Mouse (Mus musculus): ENCODE measurements around the gene Atp6v1fnb. TPM values are rescaled to one million over a fixed set of nuclear protein-coding genes. Genes with fewer than 3 reads are reported as not detected.

Gene Atp6v1fnb
- polyA plus RNA-seq, 1 experiment = 0.20 TPM

DNA sequence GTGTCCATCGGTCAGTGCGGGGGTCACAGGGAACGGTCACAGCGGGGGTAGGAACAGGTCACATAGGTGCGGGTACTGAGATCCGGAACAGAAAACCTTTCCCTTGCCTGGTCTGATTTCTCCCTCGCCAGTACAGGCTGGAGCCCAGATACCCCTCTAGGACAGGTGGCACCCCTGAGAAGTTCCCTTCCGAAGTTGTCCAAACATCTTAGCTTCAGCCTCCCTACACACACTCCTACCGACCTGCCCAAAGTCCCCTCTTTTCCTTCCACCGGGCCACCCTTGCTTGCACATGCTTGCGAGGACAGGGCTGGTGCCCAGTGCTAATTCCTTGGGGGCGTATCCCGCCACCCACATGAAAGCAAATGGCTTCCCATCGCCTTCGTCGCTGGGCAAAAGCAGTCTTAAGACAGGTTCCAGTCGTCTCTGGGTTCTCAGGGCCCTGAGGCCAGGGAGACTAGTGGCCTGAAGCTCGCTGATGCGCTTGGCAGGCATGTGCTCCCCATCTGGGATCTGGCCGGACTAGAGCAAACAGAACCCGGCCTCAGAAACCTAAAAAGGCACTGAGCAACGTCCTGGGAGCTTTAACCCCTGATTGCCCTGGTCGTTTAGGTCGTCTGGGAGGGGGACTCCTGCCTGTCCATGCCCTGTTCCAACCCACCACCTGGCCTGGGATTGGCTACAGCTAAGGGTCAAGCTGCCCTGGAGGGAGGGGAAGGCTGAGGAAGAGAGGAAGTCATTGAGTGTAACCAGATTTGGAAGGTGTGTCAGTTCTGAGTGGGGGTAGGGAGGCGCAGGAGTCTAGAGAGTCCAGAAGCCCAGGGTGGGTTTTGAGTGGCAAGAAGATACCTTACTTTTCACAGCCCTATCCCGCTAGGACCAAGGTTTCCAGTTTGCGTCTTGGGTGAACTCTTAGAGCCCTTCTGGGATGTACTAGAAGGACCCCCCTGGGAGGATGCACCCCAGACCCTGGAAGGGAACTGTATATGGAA lies 37.1 kb upstream of the Atp6v1fnb start:
- H3K4me3 ChIP-seq (replicated peaks; ENCODE audit: extremely low read depth, low read depth, low read length) = peak overlapping the region; percentile 62
- no peak for DNase-seq

DNA sequence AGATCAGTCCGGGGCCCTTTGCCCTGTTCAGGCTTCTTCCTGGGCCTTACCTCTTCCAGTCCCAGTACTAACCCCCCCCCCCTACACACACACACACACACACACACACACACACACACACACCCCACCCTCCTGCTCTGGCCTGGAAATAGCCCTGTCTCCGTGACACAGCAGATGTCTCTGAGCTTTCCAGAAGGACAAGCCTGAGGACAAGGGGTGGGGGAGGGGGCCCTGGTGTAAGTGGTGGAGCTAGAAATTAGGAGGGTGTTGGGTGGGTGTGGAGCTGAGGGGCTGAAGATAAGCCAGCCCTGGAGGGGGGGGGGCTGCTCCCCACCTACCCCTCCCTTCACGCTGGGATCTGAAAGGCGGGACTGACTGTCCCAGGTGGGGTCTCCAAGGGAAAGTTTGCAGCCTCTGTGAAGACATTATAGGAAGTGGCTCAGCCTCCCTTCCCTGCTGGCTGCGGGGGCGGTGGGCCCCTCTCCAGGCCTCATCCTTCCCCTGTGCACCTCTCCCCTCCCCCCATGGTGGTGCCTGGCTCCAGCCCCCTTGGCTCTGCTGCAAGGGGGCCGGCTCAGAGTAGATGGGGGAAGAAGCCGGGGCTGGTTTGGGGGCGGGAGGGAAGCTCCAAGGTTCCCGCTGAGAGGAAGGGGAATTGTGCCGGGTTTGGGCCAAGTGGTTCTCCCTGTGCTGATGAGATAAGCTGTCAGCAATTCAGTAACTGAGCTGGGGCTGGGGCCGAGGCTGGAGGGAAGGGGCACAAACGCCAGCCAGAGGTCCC lies 36.1 kb upstream of the Atp6v1fnb start:
- DNase-seq = no peak
- TF ChIP-seq CTCF (IDR thresholded peaks at IDR 0.05; ENCODE audit: insufficient read depth, low read length) (no peak), POLR2A (IDR thresholded peaks at IDR 0.05; ENCODE audit: borderline replicate concordance, extremely low read depth, low read depth, low read length) (no peak)
- 28% methylated on average over 13 of the region's 13 CpGs for WGBS
- H3K4me1 ChIP-seq (ENCODE audit: control insufficient read depth, insufficient read depth, low read length) = peaks cover 10% of the 10 kb centered on the region; the same call in 1 of the 2 replicates
- no peak overlapping the region for H3K4me3 ChIP-seq (replicated peaks; ENCODE audit: extremely low read depth, low read depth, low read length)

More for the DNA sequence above, 37.1 kb upstream of the Atp6v1fnb start:
- 16% methylated on average over 27 of the region's 27 CpGs for WGBS
- no peak for TF ChIP-seq CTCF (IDR thresholded peaks at IDR 0.05; ENCODE audit: insufficient read depth, low read length)
- H3K4me1 ChIP-seq (ENCODE audit: control insufficient read depth, insufficient read depth, low read length) = peaks cover 10% of the 10 kb centered on the region; the same call in 1 of the 2 replicates

DNA sequence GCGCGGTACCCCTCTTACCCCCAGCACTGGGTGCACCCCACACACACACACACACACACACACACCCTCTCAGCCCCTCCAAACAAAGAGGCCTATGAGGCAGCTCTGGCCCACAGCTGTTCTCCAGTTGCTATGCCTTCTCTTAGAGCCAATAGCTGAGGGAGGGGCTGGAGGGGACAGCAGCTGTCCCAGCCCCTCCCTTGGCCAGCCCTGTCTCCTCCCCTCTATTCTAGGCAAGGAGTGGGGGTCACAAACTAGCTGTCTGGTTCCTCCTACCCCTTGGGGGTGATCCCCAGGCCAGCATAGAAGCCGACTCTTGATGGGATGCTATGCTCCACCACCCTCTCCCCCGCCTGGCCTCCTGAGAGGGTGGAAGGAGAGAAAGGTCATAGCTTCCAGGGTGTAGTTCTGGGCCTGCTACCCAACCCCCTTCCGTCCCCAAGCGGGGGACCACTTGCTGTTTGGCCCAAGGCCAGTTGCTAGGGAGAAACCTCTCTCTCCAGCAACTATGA lies 35.2 kb upstream of the Atp6v1fnb start:
- H3K4me1 ChIP-seq (ENCODE audit: control insufficient read depth, insufficient read depth, low read length) = peaks cover 10% of the 10 kb centered on the region; the same call in 1 of the 2 replicates
- no peak for DNase-seq
- WGBS = 50% methylated on average over 6 of the region's 6 CpGs
- H3K4me3 ChIP-seq (replicated peaks; ENCODE audit: extremely low read depth, low read depth, low read length) = no peak overlapping the region
- TF ChIP-seq CTCF (IDR thresholded peaks at IDR 0.05; ENCODE audit: insufficient read depth, low read length) (no peak), POLR2A (IDR thresholded peaks at IDR 0.05; ENCODE audit: borderline replicate concordance, extremely low read depth, low read depth, low read length) (no peak)

DNA sequence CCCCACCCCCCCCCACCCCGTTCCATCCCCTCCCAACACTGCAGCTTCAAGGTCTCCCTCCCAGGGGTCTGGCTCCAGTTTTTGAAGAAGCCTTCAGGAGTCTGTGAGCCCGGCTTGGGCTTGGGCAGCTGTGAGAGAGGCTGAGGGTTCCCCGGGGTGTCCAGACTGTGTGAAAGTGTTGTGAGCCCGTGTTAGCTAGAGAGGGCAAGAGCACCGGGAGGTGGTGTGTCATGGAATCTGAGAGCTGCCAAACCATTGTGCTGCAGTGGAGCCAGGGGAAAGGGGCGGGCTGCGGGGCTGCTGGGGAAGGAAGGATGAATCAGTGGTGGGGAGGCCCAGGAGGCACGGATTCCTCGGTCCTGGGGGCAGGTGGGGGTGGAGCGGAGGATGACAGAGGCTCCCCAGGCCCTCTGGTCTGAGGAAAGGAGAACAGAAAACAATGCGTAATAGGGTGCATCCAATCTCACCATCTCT lies 34.7 kb upstream of the Atp6v1fnb start:
- H3K4me3 ChIP-seq (replicated peaks; ENCODE audit: extremely low read depth, low read depth, low read length) = no peak overlapping the region
- peaks cover 10% of the 10 kb centered on the region; the same call in 1 of the 2 replicates for H3K4me1 ChIP-seq (ENCODE audit: control insufficient read depth, insufficient read depth, low read length)
- TF ChIP-seq POLR2A (IDR thresholded peaks at IDR 0.05; ENCODE audit: borderline replicate concordance, extremely low read depth, low read depth, low read length) (no peak), CTCF (IDR thresholded peaks at IDR 0.05; ENCODE audit: insufficient read depth, low read length) (no peak)
- no peak for DNase-seq
- WGBS = 18% methylated on average over 11 of the region's 11 CpGs

DNA sequence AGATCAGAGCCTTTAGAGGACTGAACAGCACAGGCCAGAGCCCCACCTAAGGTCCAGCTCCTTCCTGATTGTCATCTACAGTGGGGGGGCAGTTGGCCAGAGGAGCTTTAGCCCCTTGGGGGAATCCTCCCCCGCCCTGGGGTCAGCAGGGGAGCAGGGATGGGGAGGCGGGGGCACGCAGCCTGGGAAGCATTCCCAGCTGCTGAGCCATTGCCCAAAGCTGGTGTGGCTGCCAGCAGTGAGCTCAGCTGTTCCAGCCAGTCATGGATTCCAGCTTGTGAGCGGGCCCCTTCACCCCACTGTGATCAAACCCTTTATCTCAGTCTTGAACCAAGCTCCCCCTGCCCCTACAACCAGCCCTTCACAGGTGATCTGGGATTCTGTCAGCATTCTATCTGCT lies 32.0 kb upstream of the Atp6v1fnb start:
- H3K4me1 ChIP-seq (ENCODE audit: control insufficient read depth, insufficient read depth, low read length) = no peaks in the 10 kb centered on the region
- no peak for DNase-seq
- TF ChIP-seq CTCF (IDR thresholded peaks at IDR 0.05; ENCODE audit: insufficient read depth, low read length) (no peak), POLR2A (IDR thresholded peaks at IDR 0.05; ENCODE audit: borderline replicate concordance, extremely low read depth, low read depth, low read length) (no peak)
- no peak overlapping the region for H3K4me3 ChIP-seq (replicated peaks; ENCODE audit: extremely low read depth, low read depth, low read length)
- 61% methylated on average over 4 of the region's 4 CpGs for WGBS

DNA sequence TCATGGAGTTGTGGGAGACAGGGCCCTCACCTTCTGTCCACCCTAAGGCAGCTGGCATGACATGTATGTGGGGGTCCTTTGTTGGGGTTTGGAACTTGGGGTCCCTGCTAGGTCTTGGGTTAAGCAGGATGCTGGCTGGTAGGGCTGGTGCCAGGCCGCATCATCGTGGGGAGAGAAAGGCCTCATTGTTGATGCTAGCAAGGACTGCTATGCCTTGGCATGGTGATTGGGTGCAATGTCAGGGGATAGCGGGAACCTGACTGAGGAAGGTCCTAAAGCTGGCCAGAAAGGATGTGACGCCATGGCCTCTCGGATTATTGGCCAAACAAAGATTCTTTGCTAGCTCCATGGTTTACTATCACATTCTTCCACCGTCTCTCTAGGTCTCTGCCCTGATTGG lies 31.4 kb upstream of the Atp6v1fnb start:
- no peak overlapping the region for H3K4me3 ChIP-seq (replicated peaks; ENCODE audit: extremely low read depth, low read depth, low read length)
- no peak for TF ChIP-seq CTCF (IDR thresholded peaks at IDR 0.05; ENCODE audit: insufficient read depth, low read length)
- TF ChIP-seq POLR2A (IDR thresholded peaks at IDR 0.05; ENCODE audit: borderline replicate concordance, extremely low read depth, low read depth, low read length) = no peak
- no peaks in the 10 kb centered on the region for H3K4me1 ChIP-seq (ENCODE audit: control insufficient read depth, insufficient read depth, low read length)
- no peak for DNase-seq
- WGBS = 84% methylated on average over 6 of the region's 6 CpGs

DNA sequence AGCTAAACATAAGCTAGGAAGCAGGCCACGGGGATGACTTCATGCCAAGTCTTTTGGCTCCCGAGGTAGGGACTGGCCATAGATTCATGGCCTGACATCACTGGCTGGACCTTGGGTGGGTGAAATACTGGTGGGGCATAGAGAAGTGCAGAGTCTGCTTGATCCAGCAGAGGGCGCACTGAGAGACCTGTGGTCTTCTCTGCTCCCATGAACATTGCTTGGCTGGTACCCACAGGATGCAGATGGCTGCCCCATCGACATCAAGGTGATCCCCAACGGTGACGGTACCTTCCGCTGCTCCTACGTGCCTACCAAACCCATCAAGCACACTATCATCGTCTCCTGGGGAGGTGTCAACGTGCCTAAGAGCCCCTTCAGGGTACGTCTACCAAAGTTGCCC lies 26.5 kb upstream of the Atp6v1fnb start:
- Histone ChIP-seq H3K4me1 (ENCODE audit: control insufficient read depth, insufficient read depth, low read length) (no peaks in the 10 kb centered on the region), H3K4me3 (replicated peaks; ENCODE audit: extremely low read depth, low read depth, low read length) (no peak overlapping the region)
- WGBS = 67% methylated on average over 11 of the region's 11 CpGs
- DNase-seq = peak; percentile 18
- TF ChIP-seq POLR2A (IDR thresholded peaks at IDR 0.05; ENCODE audit: borderline replicate concordance, extremely low read depth, low read depth, low read length) (no peak), CTCF (IDR thresholded peaks at IDR 0.05; ENCODE audit: insufficient read depth, low read length) (peak; percentile 75)

DNA sequence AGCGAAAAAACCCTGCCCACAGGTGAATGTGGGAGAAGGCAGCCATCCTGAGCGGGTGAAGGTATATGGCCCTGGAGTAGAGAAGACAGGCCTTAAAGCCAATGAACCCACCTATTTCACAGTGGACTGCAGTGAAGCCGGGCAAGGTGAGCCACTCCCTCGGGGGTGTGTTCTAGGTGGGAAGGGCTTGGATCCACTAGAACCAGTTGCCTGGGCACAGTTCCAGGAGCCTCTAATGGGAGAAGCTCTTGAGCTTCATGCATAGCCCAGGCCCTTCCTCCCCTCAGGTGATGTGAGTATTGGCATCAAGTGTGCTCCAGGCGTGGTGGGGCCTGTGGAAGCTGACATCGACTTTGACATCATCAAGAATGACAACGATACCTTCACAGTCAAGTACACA lies 25.9 kb upstream of the Atp6v1fnb start:
- 77% methylated on average over 7 of the region's 7 CpGs for WGBS
- peak; percentile 16 for DNase-seq
- H3K4me3 ChIP-seq (replicated peaks; ENCODE audit: extremely low read depth, low read depth, low read length) = no peak overlapping the region
- TF ChIP-seq POLR2A (IDR thresholded peaks at IDR 0.05; ENCODE audit: borderline replicate concordance, extremely low read depth, low read depth, low read length) = no peak
- no peak for TF ChIP-seq CTCF (IDR thresholded peaks at IDR 0.05; ENCODE audit: insufficient read depth, low read length)
- H3K4me1 ChIP-seq (ENCODE audit: control insufficient read depth, insufficient read depth, low read length) = no peaks in the 10 kb centered on the region

DNA sequence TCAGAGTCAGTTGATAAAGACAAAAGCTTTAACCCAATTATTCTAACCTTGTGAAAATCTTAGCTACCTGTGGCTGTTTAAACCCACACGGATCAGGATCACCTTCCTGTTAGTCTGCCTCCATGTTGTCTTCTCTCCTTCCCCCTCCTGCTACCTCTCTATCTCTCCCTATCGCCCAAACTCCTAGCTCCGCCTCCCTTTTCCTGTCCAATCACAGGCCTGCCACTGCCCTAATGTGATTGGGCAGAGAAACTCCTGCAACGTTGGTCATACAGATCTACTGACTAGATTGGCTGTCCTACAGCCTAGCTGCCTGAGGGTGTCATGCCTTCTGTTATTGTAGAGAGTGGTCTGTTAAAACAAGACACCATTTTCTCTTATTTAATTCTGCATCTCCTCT lies 21.4 kb upstream of the Atp6v1fnb start:
- no peak for TF ChIP-seq POLR2A (IDR thresholded peaks at IDR 0.05; ENCODE audit: borderline replicate concordance, extremely low read depth, low read depth, low read length)
- TF ChIP-seq CTCF (IDR thresholded peaks at IDR 0.05; ENCODE audit: insufficient read depth, low read length) = no peak
- 31% methylated on average over 4 of the region's 4 CpGs for WGBS
- Histone ChIP-seq H3K4me3 (replicated peaks; ENCODE audit: extremely low read depth, low read depth, low read length) (no peak overlapping the region), H3K4me1 (ENCODE audit: control insufficient read depth, insufficient read depth, low read length) (no peaks in the 10 kb centered on the region)
- DNase-seq = no peak
